Mouse (Mus musculus): ENCODE measurements around the gene Myo19. TPM values are rescaled to one million over a fixed set of nuclear protein-coding genes. Genes with fewer than 3 reads are reported as not detected.
"Not testable (repeated sequence)": the region's sequence is repeated elsewhere in the genome, so short reads cannot be mapped to it uniquely, and the experiment has no call there.

Gene Myo19
- polyA plus RNA-seq, 1 experiment from 2014 or later, result 4.7 TPM

GRCm38 (mm10) chr11:84871548-84872069 lies 8.3 kb upstream of the Myo19 start:
- Histone ChIP-seq H3K27ac (replicated peaks) (peak overlapping the region; percentile 99), H3K27me3 (replicated peaks) (no peaks in the 10 kb centered on the region), H3K36me3 (no peaks in the 10 kb centered on the region), H3K4me1 (peaks cover 20% of the 10 kb centered on the region), H3K4me3 (replicated peaks) (peak overlapping the region; percentile 87), H3K9ac (replicated peaks) (peak overlapping the region; percentile 96), H3K4me2 (peak overlapping the region; percentile 64), H3K9me3 (replicated peaks) (no peaks in the 10 kb centered on the region)
- no peak for ATAC-seq (ENCODE audit: low FRiP score)
- 70% methylated on average over 4 of the region's 4 CpGs for WGBS

DNA sequence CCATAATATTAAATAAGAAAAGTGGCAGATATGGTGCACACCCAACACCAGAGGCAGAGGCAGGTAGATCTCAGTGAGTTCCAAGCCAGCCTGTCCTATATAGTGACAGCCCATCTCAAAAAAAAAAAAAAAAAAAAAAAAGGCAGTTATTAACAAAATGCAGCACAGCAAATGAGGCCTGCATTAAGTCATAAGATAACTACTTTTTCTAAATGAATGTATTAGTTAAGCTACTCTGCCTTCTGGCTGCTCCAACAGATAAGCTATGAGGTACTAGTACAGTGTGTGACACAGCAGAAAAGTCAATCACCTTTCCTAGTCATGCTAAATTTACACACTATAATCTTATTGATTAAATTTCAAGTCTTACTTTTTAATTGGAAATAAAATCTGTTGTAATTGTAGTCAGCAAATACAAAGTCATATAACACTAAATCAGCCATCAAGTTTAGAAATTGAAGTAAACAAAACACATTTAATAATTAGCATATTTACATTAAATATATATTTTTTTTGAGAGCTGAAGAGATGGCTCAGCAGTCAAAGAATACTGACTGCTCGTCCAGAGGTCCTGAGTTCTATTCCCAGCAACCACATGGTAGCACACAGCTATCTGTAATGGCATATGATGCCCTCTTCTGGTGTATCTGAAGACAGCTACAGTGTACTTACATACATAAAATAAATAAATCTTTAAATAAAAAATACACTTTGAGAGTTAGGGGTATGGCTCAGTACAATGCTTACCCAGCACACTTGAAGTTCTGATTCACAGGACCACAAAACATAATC lies 6.7 kb upstream of the Myo19 start:
- H3K4me1 ChIP-seq, result peaks cover 10% of the 10 kb centered on the region
- no peak overlapping the region for H3K4me3 ChIP-seq (replicated peaks)

GRCm38 (mm10) chr11:84876020-84876419 lies 3.9 kb upstream of the Myo19 start:
- H3K4me3 ChIP-seq (replicated peaks); H3K36me3 ChIP-seq; H3K9ac ChIP-seq (replicated peaks); H3K27ac ChIP-seq (replicated peaks); H3K9me3 ChIP-seq (replicated peaks); H3K27me3 ChIP-seq (replicated peaks); H3K4me2 ChIP-seq; ATAC-seq (ENCODE audit: low FRiP score): not testable (repeated sequence)
- H3K4me1 ChIP-seq, result peaks cover 16% of the 10 kb centered on the region
- 88% methylated on average over 1 of the region's 1 CpGs for WGBS

More for the DNA sequence above, 6.7 kb upstream of the Myo19 start:
- WGBS, result 66% methylated on average over 1 of the region's 1 CpGs
- no peak overlapping the region for H3K9ac ChIP-seq (replicated peaks)
- no peaks in the 10 kb centered on the region for H3K9me3 ChIP-seq (replicated peaks)
- H3K4me2 ChIP-seq, result no peak overlapping the region
- ATAC-seq (ENCODE audit: low FRiP score), result no peak
- no peaks in the 10 kb centered on the region for H3K36me3 ChIP-seq
- no peak overlapping the region for H3K27ac ChIP-seq (replicated peaks)
- H3K27me3 ChIP-seq (replicated peaks), result no peaks in the 10 kb centered on the region

DNA sequence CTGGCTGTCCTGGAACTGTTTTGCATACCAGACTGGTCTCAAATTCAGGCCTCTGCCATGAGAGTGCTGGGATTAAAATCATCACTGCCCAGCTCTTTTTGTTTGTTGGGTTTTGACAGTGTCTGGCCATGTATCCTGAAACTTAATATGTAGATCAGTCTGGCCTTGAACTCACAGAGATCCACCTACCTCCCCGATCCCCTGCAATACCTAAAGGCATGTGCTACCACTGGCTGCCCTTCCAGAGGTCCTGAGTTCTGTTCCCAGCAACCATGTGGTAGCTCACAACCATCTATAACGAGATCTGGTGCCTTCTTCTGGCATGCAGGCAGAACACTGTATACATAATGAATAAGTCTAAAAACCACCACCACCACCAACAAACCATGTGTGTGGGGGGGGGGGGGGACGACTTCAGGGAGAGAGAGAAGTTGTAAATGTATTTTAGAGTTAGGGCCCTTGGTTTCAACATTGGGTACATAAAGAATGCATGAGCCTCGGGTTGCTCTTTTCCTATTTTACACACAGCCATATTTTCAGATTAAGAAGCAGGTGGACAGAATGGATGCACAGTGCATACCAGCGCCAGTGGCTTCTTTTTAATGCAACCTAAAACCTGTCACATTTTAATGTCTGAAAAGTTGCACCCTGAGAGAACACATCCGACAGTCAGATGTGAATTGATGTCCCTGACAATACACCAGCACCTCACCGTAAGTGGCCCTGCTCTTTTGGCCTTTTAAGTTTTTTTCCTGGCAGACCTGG lies 759 bp upstream of the Myo19 start:
- H3K27ac ChIP-seq (replicated peaks), result peak overlapping the region; percentile 92
- H3K9me3 ChIP-seq (replicated peaks), result no peaks in the 10 kb centered on the region
- peaks cover 19% of the 10 kb centered on the region for H3K4me1 ChIP-seq
- WGBS, result 22% methylated on average over 7 of the region's 7 CpGs
- peak overlapping the region; percentile 97 for H3K4me3 ChIP-seq (replicated peaks)
- no peak for ATAC-seq (ENCODE audit: low FRiP score)
- H3K4me2 ChIP-seq, result peak overlapping the region; percentile 95
- peaks cover 10% of the 10 kb centered on the region for H3K36me3 ChIP-seq
- H3K27me3 ChIP-seq (replicated peaks), result no peaks in the 10 kb centered on the region
- H3K9ac ChIP-seq (replicated peaks), result peak overlapping the region; percentile 89

DNA sequence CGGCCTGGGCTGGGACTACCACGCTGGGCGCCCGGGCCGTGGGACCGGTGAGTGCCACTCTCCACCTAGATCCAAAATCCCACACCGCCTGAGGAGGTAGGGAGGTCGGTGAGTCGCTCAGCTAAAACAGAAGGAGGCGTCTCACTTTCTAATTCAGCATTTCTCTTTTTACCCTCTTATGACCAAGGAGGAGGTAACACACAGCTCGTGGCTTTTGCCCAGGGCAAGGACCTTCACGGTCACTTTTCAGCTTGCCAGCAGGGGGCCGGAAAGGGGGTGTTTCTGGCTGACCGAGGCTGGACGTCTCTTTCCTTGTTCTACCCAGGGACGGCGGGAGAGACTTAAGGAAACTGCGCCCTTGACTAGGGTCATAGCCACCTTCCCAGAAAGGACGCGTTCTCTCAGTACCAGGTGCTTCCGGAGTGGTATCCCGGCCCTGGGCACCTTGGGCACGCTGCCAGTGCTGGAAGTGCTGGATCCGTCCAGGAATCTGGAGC lies 565 bp downstream of the Myo19 start:
- H3K36me3 ChIP-seq, result peaks cover 22% of the 10 kb centered on the region
- no peaks in the 10 kb centered on the region for H3K27me3 ChIP-seq (replicated peaks)
- H3K9me3 ChIP-seq (replicated peaks), result no peaks in the 10 kb centered on the region
- ATAC-seq (ENCODE audit: low FRiP score), result peak; percentile 46
- H3K4me1 ChIP-seq, result peaks cover 19% of the 10 kb centered on the region
- H3K4me3 ChIP-seq (replicated peaks), result peak overlapping the region; percentile 97
- WGBS, result under 1% methylated on average over 24 of the region's 24 CpGs
- peak overlapping the region; percentile 89 for H3K9ac ChIP-seq (replicated peaks)
- peak overlapping the region; percentile 95 for H3K4me2 ChIP-seq
- H3K27ac ChIP-seq (replicated peaks), result peak overlapping the region; percentile 92

DNA sequence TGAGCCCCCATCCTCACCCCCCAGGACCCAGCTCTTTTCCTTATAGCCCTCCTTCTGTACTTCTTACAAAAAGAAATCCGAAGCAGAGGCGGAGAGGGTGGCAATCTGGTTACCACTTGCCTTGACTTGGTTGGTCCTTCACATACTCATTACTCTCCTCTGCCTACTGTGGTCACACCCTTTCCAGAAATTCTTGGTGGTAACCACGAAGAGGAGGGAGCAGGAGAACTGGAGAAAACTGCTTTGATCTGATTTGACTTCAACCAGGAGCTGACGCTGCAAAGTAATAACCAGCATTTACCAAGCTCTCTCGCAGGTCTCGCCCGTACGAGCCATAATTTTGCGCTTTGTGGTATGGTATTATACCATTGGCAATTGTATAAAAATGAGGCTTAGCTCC lies 1.0 kb downstream of the Myo19 start:
- WGBS, result 57% methylated on average over 9 of the region's 9 CpGs

GRCm38 (mm10) chr11:84882346-84882745 lies 2.4 kb downstream of the Myo19 start:
- Histone ChIP-seq H3K27me3 (replicated peaks) (no peaks in the 10 kb centered on the region), H3K36me3 (peaks cover 36% of the 10 kb centered on the region), H3K4me1 (peaks cover 19% of the 10 kb centered on the region), H3K4me3 (replicated peaks) (no peak overlapping the region), H3K4me2 (no peak overlapping the region), H3K27ac (replicated peaks) (no peak overlapping the region), H3K9ac (replicated peaks) (no peak overlapping the region), H3K9me3 (replicated peaks) (no peaks in the 10 kb centered on the region)
- WGBS, result 95% methylated on average over 7 of the region's 7 CpGs
- ATAC-seq (ENCODE audit: low FRiP score), result no peak

More for the DNA sequence above, 1.0 kb downstream of the Myo19 start:
- H3K4me2 ChIP-seq, result peak overlapping the region; percentile 95
- H3K27ac ChIP-seq (replicated peaks), result peak overlapping the region; percentile 92
- peak overlapping the region; percentile 97 for H3K4me3 ChIP-seq (replicated peaks)
- ATAC-seq (ENCODE audit: low FRiP score), result no peak
- H3K9me3 ChIP-seq (replicated peaks), result no peaks in the 10 kb centered on the region
- peaks cover 24% of the 10 kb centered on the region for H3K36me3 ChIP-seq
- H3K27me3 ChIP-seq (replicated peaks), result no peaks in the 10 kb centered on the region
- H3K9ac ChIP-seq (replicated peaks), result peak overlapping the region; percentile 89
- peaks cover 19% of the 10 kb centered on the region for H3K4me1 ChIP-seq

GRCm38 (mm10) chr11:84885238-84885637 lies 5.3 kb downstream of the Myo19 start:
- no peak overlapping the region for H3K9ac ChIP-seq (replicated peaks)
- peaks cover 11% of the 10 kb centered on the region for H3K4me1 ChIP-seq
- no peaks in the 10 kb centered on the region for H3K27me3 ChIP-seq (replicated peaks)
- 87% methylated on average over 4 of the region's 4 CpGs for WGBS
- ATAC-seq (ENCODE audit: low FRiP score), result no peak
- no peak overlapping the region for H3K27ac ChIP-seq (replicated peaks)
- no peak overlapping the region for H3K4me2 ChIP-seq
- H3K36me3 ChIP-seq, result peaks cover 54% of the 10 kb centered on the region
- no peaks in the 10 kb centered on the region for H3K9me3 ChIP-seq (replicated peaks)
- no peak overlapping the region for H3K4me3 ChIP-seq (replicated peaks)

DNA sequence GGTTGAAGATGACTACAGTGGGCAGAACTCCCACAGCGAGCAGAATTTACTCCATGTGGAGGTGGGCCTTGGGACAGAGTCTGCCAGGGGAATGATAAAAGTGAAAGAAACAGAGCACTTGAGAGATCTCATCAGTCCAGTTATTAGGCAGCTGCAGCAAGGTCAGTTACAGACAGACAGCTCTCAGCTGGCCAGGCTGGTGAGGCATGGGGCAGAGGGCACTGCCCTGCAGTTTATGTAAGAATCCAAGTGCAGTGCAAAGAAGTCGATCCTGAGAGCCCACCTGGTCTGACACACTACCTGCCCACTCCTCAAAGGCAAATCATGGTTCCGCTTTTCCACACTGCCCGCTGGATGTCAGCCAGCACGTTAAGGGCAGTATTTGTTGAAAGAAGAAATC lies 6.3 kb downstream of the Myo19 start:
- H3K4me1 ChIP-seq, result peaks cover 4% of the 10 kb centered on the region
- no peak for ATAC-seq (ENCODE audit: low FRiP score)
- H3K9ac ChIP-seq (replicated peaks), result no peak overlapping the region
- no peaks in the 10 kb centered on the region for H3K9me3 ChIP-seq (replicated peaks)
- H3K27ac ChIP-seq (replicated peaks), result no peak overlapping the region
- H3K36me3 ChIP-seq, result peaks cover 54% of the 10 kb centered on the region
- H3K4me2 ChIP-seq, result no peak overlapping the region
- WGBS, result 94% methylated on average over 5 of the region's 5 CpGs
- no peak overlapping the region for H3K4me3 ChIP-seq (replicated peaks)
- H3K27me3 ChIP-seq (replicated peaks), result no peaks in the 10 kb centered on the region

GRCm38 (mm10) chr11:84886767-84887511 lies 7.0 kb downstream of the Myo19 start:
- no peak overlapping the region for H3K4me2 ChIP-seq
- no peaks in the 10 kb centered on the region for H3K4me1 ChIP-seq
- ATAC-seq (ENCODE audit: low FRiP score), result no peak
- 93% methylated on average over 11 of the region's 11 CpGs for WGBS
- no peak overlapping the region for H3K27ac ChIP-seq (replicated peaks)
- H3K4me3 ChIP-seq (replicated peaks), result no peak overlapping the region
- no peaks in the 10 kb centered on the region for H3K9me3 ChIP-seq (replicated peaks)
- H3K36me3 ChIP-seq, result peaks cover 61% of the 10 kb centered on the region
- H3K27me3 ChIP-seq (replicated peaks), result no peaks in the 10 kb centered on the region
- no peak overlapping the region for H3K9ac ChIP-seq (replicated peaks)

- H3K27ac ChIP-seq (replicated peaks), result no peak overlapping the region
- H3K27me3 ChIP-seq (replicated peaks), result no peaks in the 10 kb centered on the region
- H3K36me3 ChIP-seq, result peaks cover 71% of the 10 kb centered on the region
- no peak overlapping the region for H3K4me2 ChIP-seq
- no peak for ATAC-seq (ENCODE audit: low FRiP score)
- no peak overlapping the region for H3K9ac ChIP-seq (replicated peaks)
- H3K4me1 ChIP-seq, result no peaks in the 10 kb centered on the region
- H3K9me3 ChIP-seq (replicated peaks), result no peaks in the 10 kb centered on the region
- no peak overlapping the region for H3K4me3 ChIP-seq (replicated peaks)
- whole genome bisulfite sequencing, result 96% methylated on average over 8 of the region's 8 CpGs
These were observed 8.1 kb downstream of the Myo19 start for GRCm38 (mm10) chr11:84888025-84888424.

Measured in neural tube, embryonic 15.5 days (tissue).